Mouse (Mus musculus): ENCODE data around the gene Taok3.

The Taok3 gene

DNA sequence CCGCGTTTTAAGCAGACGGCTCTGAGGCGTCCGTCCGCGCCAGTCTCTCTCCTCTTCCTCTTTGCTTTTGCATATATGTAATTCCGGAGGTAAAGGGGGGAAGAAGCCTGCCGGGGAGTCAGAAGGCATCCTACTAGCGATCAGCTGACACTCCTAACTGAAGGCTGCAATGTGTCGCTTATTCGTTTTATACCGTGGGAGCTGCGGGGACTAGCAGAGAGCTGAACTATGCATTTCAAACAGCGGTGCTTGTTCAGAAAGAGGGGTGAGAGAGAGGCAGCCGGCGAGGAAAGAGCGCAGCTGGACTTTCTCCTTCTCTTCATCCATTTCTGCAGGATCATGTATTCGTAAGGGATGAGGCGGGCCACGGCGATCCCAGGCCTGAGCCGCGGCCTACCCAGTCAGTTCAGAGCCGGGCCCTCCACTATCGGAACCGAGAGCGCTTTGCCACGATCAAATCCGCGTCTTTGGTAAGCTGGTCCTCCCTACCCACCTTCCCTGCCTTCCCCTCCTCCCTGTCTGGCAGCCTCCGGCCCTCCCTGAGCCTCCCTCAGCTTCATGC, 120.9 kb downstream of the Taok3 start:
- in situ Hi-C loops (cut with MboI; ENCODE audit: unreplicated experiment in 2 of 2): no loop called here

DNA sequence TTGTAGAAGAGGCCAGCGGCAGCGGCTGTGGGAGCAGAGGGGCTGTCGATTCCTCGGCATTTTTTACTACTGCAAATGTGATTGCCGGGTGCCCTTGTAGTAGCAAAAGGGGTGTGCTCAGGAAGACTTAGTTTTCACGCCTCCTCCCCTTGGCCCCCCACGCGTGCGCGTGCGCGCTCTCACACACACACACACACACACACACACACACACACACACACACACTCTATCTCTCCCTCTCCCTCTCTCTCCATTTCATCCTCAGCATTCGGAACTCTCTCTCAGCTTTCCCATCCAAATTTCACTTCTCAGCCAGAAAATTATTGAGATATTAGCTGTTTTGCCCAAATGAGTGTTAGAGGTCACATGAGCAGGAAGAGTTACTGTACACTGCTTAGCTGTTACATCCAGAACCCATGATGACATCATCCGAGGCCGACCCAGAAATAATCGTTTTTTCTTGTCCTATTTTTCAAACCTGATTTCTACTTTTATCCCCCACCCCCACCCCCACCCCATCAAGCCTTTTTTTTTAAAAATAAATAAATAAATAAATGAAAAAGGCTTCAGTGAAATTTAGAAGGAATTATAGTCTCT, 122.1 kb downstream of the Taok3 start:
- in situ Hi-C loops (cut with MboI; ENCODE audit: unreplicated experiment in 2 of 2): no loop called here

DNA sequence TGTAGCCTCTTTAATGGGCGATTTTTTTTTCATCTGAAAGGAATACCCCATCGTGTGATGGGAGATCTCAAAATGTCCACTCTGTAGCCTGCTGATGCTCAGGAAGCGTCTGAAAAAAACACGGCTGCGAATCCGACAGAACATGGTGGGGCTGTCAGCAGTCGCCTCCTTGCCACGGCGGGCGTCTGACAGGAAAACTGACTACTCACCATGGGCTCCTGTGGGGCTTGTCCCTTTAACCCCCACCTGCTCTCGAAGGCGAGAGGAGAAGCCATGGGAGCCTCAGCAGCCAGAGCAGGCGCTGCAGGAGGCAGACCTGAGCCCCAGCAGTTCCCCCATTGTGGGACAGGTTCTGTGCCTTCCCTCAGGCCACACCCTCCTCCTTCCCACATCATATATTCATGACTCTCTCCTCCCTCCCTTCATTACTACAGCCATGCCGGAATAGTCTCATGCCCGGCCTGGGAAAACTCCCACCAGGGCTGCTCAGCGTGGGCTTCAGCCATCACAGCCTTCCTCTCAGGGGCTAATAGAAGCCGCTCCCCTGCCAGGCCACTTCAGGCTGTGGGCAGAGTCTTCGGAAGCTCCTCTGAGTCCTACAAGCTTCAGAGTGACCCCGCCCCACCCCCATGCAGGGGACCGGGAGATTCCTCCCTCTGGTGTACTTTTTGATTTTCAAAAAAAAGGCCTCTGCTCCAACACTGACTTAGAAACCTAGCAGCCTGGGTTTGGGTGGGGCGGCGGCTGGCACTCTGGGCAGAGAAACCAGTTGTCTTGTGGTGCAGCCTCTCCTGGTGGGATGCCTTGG, 122.9 kb downstream of the Taok3 start:
- in situ Hi-C loops (cut with MboI; ENCODE audit: unreplicated experiment in 2 of 2): no loop called here

- in situ Hi-C loops (cut with MboI; ENCODE audit: unreplicated experiment in 2 of 2): no loop called here
Measured at GRCm38 (mm10) chr5:117245170-117245569, 125.2 kb downstream of the Taok3 start.

GRCm38 (mm10) chr5:117248351-117248750, 128.4 kb downstream of the Taok3 start:
- in situ Hi-C loops (cut with MboI; ENCODE audit: unreplicated experiment in 2 of 2): no loop called here

DNA sequence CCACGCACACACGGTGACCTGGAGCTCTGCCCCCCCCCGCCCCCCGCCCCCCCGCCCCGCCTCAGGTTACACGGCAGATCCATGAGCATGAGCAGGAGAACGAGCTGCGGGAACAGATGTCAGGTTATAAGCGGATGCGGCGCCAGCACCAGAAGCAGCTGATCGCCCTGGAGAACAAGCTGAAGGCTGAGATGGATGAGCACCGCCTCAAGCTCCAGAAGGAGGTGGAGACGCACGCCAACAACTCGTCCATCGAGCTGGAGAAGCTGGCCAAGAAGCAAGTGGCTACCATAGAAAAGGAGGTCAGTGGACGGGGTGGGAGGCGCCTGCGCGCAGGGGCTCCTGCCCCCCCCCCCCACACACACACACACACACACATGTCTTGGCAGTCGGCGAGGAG, 130.9 kb downstream of the Taok3 start:
- in situ Hi-C loops (cut with MboI; ENCODE audit: unreplicated experiment in 2 of 2): loop anchor here in 1 of 2 experiments (25.0 kb wide), 1 partner anchor 987 kb away; the partner anchor contains the start of genes 2410131K14Rik and Rnft2

DNA sequence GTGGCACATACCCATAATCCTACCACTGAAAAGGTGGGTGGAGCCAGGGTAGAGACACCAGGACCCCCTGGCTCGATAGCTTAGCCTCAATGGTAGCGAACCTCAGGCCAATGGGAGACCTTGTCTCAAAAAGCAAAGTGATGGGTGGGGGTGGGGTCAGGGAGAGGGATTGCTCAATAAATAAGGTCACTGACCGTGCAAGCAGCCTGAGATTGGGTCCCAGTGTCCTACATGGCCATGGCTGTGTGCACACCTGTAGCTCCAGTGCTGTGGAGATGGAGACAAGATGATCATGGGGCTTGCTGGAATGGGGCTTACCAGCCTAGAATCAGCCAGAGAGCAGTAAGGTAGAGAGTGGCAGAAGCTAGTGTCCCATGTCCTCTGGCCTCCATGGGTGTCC, 131.8 kb downstream of the Taok3 start:
- in situ Hi-C loops (cut with MboI; ENCODE audit: unreplicated experiment in 2 of 2): loop anchor here in 1 of 2 experiments (25.0 kb wide), 1 partner anchor 986 kb away; the partner anchor contains the start of genes 2410131K14Rik and Rnft2

GRCm38 (mm10) chr5:117258276-117258675, 138.3 kb downstream of the Taok3 start:
- in situ Hi-C loops (cut with MboI; ENCODE audit: unreplicated experiment in 2 of 2): loop anchor here in 1 of 2 experiments (25.0 kb wide), 1 partner anchor 979 kb away; the partner anchor contains the start of genes 2410131K14Rik and Rnft2

GRCm38 (mm10) chr5:117263566-117263965, 143.6 kb downstream of the Taok3 start:
- in situ Hi-C loops (cut with MboI; ENCODE audit: unreplicated experiment in 2 of 2): loop anchor here in 1 of 2 experiments (25.0 kb wide), 1 partner anchor 974 kb away; the partner anchor contains the start of genes 2410131K14Rik and Rnft2

- in situ Hi-C loops (cut with MboI; ENCODE audit: unreplicated experiment in 2 of 2): loop anchor here in 1 of 2 experiments (25.0 kb wide), 1 partner anchor 973 kb away; the partner anchor contains the start of genes 2410131K14Rik and Rnft2
Measured at GRCm38 (mm10) chr5:117264701-117265100, 144.8 kb downstream of the Taok3 start.

GRCm38 (mm10) chr5:117267913-117268312, 148.0 kb downstream of the Taok3 start:
- in situ Hi-C loops (cut with MboI; ENCODE audit: unreplicated experiment in 2 of 2): loop anchor here in 1 of 2 experiments (25.0 kb wide), 1 partner anchor 969 kb away; the partner anchor contains the start of genes 2410131K14Rik and Rnft2

GRCm38 (mm10) chr5:117268749-117269148, 148.8 kb downstream of the Taok3 start:
- in situ Hi-C loops (cut with MboI; ENCODE audit: unreplicated experiment in 2 of 2): loop anchor here in 1 of 2 experiments (25.0 kb wide), 1 partner anchor 969 kb away; the partner anchor contains the start of genes 2410131K14Rik and Rnft2

DNA sequence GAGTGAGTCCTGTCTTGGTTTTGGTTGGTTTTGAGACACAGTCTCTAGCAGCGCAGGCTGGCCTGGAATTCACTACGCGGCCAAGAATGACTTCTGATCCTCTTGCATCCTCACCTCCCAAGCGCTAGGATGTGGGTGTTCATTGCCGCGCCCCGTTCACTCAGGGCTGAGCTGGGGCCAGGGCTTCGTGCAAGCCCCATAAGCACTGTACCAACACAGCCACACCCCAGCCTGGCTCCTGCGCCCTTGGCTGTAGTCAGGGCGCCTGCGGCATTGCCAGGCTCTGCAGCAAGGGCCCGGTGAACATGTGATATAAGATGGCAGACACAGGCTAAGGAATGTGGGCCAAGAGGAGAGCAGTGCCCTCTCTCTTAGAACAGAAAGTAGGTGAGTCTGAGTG, 149.5 kb downstream of the Taok3 start:
- in situ Hi-C loops (cut with MboI; ENCODE audit: unreplicated experiment in 2 of 2): loop anchor here in 1 of 2 experiments (25.0 kb wide), 1 partner anchor 968 kb away; the partner anchor contains the start of genes 2410131K14Rik and Rnft2

- in situ Hi-C loops (cut with MboI; ENCODE audit: unreplicated experiment in 2 of 2): loop anchor here in 1 of 2 experiments (25.0 kb wide), 1 partner anchor 965 kb away; the partner anchor contains the start of genes 2410131K14Rik and Rnft2
Measured at GRCm38 (mm10) chr5:117271945-117272344, 152.0 kb downstream of the Taok3 start.

- in situ Hi-C loops (cut with MboI; ENCODE audit: unreplicated experiment in 2 of 2): loop anchor here in 1 of 2 experiments (25.0 kb wide), 1 partner anchor 962 kb away; the partner anchor contains the start of genes 2410131K14Rik and Rnft2
Measured at GRCm38 (mm10) chr5:117274817-117275216, 154.9 kb downstream of the Taok3 start.

GRCm38 (mm10) chr5:117277784-117278183, 157.9 kb downstream of the Taok3 start:
- in situ Hi-C loops (cut with MboI; ENCODE audit: unreplicated experiment in 2 of 2): no loop called here

- in situ Hi-C loops (cut with MboI; ENCODE audit: unreplicated experiment in 2 of 2): no loop called here
Measured at GRCm38 (mm10) chr5:117278809-117279668, 159.1 kb downstream of the Taok3 start.

GRCm38 (mm10) chr5:117279669-117280050, 159.7 kb downstream of the Taok3 start:
- in situ Hi-C loops (cut with MboI; ENCODE audit: unreplicated experiment in 2 of 2): loop anchor here in 1 of 2 experiments (10.0 kb wide), 1 partner anchor 1255 kb away; the partner anchor contains the start of gene Prkab1

DNA sequence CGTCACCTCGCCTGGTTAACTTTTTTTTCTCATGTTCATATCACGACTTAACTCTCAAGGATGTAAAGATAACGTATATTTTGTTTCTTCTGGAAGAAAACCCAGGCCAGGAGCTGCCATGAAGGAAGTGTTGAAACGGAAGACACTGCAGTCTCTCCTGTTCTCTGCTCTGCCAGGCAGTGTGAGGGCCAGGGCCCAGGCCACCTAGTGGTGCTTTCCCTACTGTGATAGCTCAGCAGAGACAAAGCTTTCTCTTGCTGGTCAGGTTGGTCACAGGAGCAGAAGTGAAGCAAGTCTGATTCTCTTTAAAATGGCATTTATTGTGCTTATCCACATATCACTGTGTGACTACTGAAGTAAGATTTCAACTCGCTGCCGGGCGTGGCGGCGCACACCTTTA, 161.6 kb downstream of the Taok3 start:
- in situ Hi-C loops (cut with MboI; ENCODE audit: unreplicated experiment in 2 of 2): loop anchor here in 1 of 2 experiments (10.0 kb wide), 1 partner anchor 1257 kb away; the partner anchor contains the start of gene Prkab1

Measured in v-Abl transformed pro-B cells (cell line).